Mouse (Mus musculus) neural tube, embryonic 13.5 days (tissue): ENCODE measurements around the gene Bmp8b. TPM values are rescaled to one million over a fixed set of nuclear protein-coding genes. Genes with fewer than 3 reads are reported as not detected.
A peak's percentile ranks its signal among the peaks of the same experiment; 100 is the strongest.
"Not testable (repeated sequence)": the region's sequence is repeated elsewhere in the genome, so short reads cannot be mapped to it uniquely, and the experiment has no call there.

ENCODE experiments used
- ATAC-seq: fragments of 200-750 bp; cut with Nextera tagmentation; 2 replicates; pipeline ENCODE4 v1.8.0; 2017; ENCODE audit warnings: low read depth, mild to moderate bottlenecking, moderate TSS enrichment, moderate library complexity
- H3K27ac ChIP-seq: fragments of 300-500 bp; sonication (generic); replicated peaks from 2 replicates; pipeline ENCODE4 v1.5.1; 2015; ENCODE audit warnings: moderate library complexity, mild to moderate bottlenecking, inconsistent platforms
- H3K27me3 ChIP-seq: fragments of 300-500 bp; sonication (generic); 2 replicates; pipeline ENCODE4 v1.6.1; 2015; ENCODE audit warnings: mild to moderate bottlenecking, inconsistent platforms
- H3K36me3 ChIP-seq: fragments of 300-500 bp; sonication (generic); 2 replicates; pipeline ENCODE4 v1.6.1; 2015; ENCODE audit warnings: mild to moderate bottlenecking, inconsistent platforms
- H3K4me1 ChIP-seq: fragments of 300-500 bp; sonication (generic); replicated peaks from 2 replicates; pipeline ENCODE4 v1.6.1; 2015; ENCODE audit warnings: inconsistent platforms
- H3K4me2 ChIP-seq: fragments of 300-500 bp; sonication (generic); 2 replicates; pipeline ENCODE4 v1.6.1; 2015; ENCODE audit warnings: inconsistent platforms, mild to moderate bottlenecking, moderate library complexity
- H3K4me3 ChIP-seq: fragments of 300-500 bp; sonication (generic); 2 replicates; pipeline ENCODE4 v1.5.1; 2015; ENCODE audit warnings: mild to moderate bottlenecking, inconsistent platforms
- H3K9ac ChIP-seq: fragments of 300-500 bp; sonication (generic); 2 replicates; pipeline ENCODE4 v1.6.1; 2015; ENCODE audit warnings: moderate library complexity, mild to moderate bottlenecking, inconsistent platforms
- H3K9me3 ChIP-seq: fragments of 300-500 bp; sonication (generic); 2 replicates; pipeline ENCODE4 v1.6.1; 2016; ENCODE audit warnings: inconsistent platforms
- WGBS: fragments of 180-500 bp; shearing (Covaris S2); methylation state at CpG from one replicate; pipeline ENCODE4 v1.1.7; 2015; 5-methylcytosine and 5-hydroxymethylcytosine counted together
- polyA plus RNA-seq: library from polyadenylated mRNA; unstranded; fragments of >200 nt; fragmentation: Nextera tagmentation; extraction: Ambion mirVana; gene quantifications from 2 replicates; pipeline ENCODE4 v1.2.1, GENCODE M21; 2015

Gene Bmp8b
- polyA plus RNA-seq, 1 experiment from 2014 or later, result 0.14 TPM

DNA sequence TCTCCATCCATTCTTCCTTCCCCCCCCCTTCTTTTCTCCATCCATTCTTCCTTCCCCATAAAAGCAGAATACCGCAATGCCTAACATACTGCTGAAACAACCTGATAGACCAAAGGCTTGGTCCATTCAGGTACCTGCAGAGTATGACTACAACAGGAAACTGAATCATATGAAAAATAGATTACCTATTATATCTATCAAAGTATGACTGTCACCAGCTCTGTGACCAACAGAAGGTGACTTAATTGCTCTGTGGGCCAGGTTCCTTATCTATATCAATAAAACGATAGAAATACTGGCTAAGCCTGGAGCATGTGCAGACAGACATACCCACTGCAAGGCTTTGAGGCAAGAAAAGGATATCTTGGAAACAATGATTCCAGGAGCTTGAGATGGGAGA lies 50.5 kb downstream of the Bmp8b start:
- 58% methylated on average over 2 of the region's 2 CpGs for WGBS
- Histone ChIP-seq H3K9me3 (no peaks in the 10 kb centered on the region), H3K27me3 (no peaks in the 10 kb centered on the region), H3K4me3 (no peak overlapping the region), H3K9ac (no peak overlapping the region), H3K4me2 (no peak overlapping the region), H3K36me3 (no peaks in the 10 kb centered on the region), H3K27ac (no peak overlapping the region), H3K4me1 (no peaks in the 10 kb centered on the region)
- no peak for ATAC-seq

DNA sequence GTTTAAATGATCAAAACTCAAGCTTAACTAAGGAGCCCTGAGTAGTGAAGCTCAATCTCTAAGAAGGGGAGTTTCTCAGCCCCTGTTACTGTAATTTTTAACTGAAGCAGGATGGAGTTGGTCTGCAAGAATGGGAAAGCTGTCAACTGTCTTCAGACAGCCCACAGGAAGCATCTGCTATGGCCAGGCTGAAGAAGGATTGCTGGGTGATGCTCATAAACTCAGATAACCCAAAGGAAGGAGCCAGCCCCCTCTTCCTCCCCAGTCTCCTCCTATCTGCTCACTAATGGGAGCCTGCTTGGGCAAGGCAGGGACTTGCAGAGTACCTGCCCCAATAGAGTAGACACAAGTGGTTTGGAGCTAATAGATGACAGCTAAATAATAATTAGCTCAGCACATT lies 50.9 kb downstream of the Bmp8b start:
- Histone ChIP-seq H3K27me3 (no peaks in the 10 kb centered on the region), H3K4me1 (no peaks in the 10 kb centered on the region), H3K9me3 (no peaks in the 10 kb centered on the region), H3K4me2 (no peak overlapping the region), H3K9ac (no peak overlapping the region), H3K4me3 (no peak overlapping the region), H3K36me3 (no peaks in the 10 kb centered on the region), H3K27ac (no peak overlapping the region)
- no peak for ATAC-seq

DNA sequence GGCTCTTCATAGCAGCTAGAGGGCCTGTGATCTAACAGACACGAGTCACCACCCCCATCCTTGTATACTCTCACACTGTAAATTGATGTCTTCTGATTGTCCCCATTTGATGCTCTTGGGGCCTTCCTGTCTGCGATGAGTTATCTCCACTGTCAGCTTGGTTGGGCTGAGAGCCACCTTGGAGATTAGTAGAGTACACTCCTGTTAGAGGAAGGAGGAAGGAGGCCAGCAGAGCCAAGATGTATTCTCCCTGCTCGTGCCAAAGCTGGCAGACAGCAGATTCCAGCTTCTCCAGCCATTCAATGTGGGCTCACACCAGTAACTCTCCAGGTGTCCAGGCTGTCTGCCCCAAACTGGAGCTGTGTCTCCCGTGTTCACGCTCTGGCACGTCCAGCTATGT lies 55.6 kb downstream of the Bmp8b start:
- no peak overlapping the region for H3K4me2 ChIP-seq
- no peaks in the 10 kb centered on the region for H3K9me3 ChIP-seq
- H3K27me3 ChIP-seq, result 0 out of 2 replicates have a peak, but pooled peaks cover 7% of the 10 kb centered on the region
- ATAC-seq, result no peak
- H3K9ac ChIP-seq, result no peak overlapping the region
- no peaks in the 10 kb centered on the region for H3K36me3 ChIP-seq
- WGBS, result 85% methylated on average over 6 of the region's 6 CpGs
- H3K27ac ChIP-seq, result no peak overlapping the region
- H3K4me3 ChIP-seq, result no peak overlapping the region
- H3K4me1 ChIP-seq, result peaks cover 9% of the 10 kb centered on the region

DNA sequence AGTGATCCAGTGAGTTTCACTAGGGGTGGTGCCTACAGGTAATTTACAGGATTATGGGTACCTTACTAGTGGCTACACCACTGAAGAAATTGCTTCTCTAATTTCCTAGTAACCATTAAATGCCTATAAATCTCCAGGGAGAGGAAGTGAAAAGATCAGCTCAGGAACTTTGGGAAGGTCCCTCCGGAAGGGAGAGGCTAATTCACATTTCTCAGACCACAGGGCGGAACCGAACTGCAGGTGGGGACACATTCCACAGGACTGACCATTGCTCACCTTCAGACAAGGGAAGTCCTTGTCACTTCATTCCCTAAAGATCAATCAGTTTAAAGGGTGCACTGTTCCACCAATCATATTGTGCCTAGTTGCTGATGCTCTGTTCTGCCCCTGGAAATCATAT lies 56.3 kb downstream of the Bmp8b start:
- not testable (repeated sequence) for ATAC-seq, H3K4me1 ChIP-seq, H3K27ac ChIP-seq, H3K9ac ChIP-seq, H3K4me3 ChIP-seq, H3K27me3 ChIP-seq, H3K36me3 ChIP-seq, H3K9me3 ChIP-seq, H3K4me2 ChIP-seq
- 67% methylated on average over 3 of the region's 3 CpGs for WGBS

DNA sequence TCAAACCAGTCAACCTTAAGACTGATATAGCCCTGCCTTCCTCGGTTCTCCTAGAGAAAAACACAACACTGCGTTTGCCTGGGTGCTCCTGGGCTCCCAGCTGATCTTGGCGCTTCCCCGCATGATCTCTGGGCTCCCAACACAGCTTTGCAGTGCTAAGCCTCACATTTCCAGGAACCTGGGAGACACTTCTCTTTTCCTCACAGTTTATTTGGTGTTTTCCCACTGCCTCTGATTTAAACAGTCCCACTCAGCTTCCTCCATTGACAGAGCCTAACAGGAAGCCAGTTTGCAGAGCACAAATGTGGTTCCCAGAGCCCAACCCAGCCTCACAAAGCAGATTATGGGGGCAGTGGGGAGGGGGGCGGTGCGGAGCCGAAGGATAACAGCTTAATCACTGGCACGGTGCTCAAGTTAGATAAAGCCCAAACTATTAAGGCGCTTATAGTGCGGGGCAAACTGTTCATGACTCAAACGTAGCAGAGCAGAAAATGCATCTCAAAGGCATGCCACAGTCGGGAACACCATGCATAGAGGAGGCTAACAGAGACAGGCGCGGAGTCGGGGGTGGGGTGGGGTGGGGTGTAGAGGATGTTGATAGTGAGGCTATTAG lies 57.4 kb downstream of the Bmp8b start:
- H3K9ac ChIP-seq, result no peak overlapping the region
- H3K27me3 ChIP-seq, result 0 out of 2 replicates have a peak, but pooled peaks cover 7% of the 10 kb centered on the region
- no peak overlapping the region for H3K27ac ChIP-seq
- H3K9me3 ChIP-seq, result no peaks in the 10 kb centered on the region
- H3K4me1 ChIP-seq, result peaks cover 9% of the 10 kb centered on the region
- no peak for ATAC-seq
- WGBS, result 14% methylated on average over 15 of the region's 15 CpGs
- H3K4me2 ChIP-seq, result peak overlapping the region; percentile 36
- H3K4me3 ChIP-seq, result no peak overlapping the region
- no peaks in the 10 kb centered on the region for H3K36me3 ChIP-seq

DNA sequence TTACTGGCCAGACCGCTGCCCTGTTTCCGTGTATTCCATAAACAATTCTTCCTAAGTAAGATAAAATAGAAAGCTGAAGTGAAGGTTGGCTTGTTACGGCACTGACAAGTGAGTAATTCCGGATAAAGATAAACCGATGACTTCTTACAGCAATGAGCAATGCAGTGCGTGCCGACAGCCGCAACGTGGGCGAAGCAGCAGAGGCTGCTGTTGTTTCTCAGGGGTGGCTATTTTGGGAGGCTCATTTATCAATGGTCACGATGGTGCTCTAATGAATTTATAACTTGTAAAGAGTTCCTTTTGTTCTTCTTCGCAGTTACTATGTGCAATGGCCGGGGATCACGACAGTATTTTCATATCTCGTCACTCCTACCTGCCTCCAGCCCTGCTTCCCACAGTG lies 59.2 kb downstream of the Bmp8b start:
- ATAC-seq, result no peak
- Histone ChIP-seq H3K4me1 (peaks cover 9% of the 10 kb centered on the region), H3K27ac (no peak overlapping the region), H3K27me3 (0 out of 2 replicates have a peak, but pooled peaks cover 7% of the 10 kb centered on the region), H3K9me3 (0 out of 2 replicates have a peak, but pooled peaks cover 2% of the 10 kb centered on the region), H3K9ac (no peak overlapping the region), H3K36me3 (no peaks in the 10 kb centered on the region), H3K4me3 (no peak overlapping the region), H3K4me2 (no peak overlapping the region)
- WGBS, result 75% methylated on average over 15 of the region's 15 CpGs

DNA sequence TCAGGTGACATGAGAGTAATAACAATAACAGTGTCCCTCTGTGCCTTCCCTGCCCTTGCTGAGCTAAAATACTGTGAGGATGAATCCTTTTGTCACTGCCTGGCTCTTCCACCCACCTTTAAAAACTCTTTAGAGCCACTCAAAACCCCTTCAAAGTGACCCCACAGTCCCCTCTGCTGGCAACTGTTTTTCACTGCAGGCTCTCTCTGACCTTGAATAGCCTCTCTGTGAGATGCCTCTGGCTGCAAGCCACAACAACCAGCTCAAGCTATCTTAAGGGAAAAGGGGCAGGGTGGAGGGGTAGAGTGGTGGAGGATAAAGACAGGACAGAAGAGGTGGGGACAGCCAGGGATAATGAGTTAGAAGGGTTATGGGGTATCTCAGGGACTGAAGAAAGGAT lies 66.8 kb downstream of the Bmp8b start:
- Histone ChIP-seq H3K4me2 (no peak overlapping the region), H3K9me3 (0 out of 2 replicates have a peak, but pooled peaks cover 8% of the 10 kb centered on the region), H3K4me1 (no peaks in the 10 kb centered on the region), H3K27ac (no peak overlapping the region), H3K9ac (no peak overlapping the region), H3K4me3 (no peak overlapping the region), H3K36me3 (no peaks in the 10 kb centered on the region), H3K27me3 (peaks cover 14% of the 10 kb centered on the region)
- ATAC-seq, result no peak

Other genes with a start within 250 kb of the Bmp8b start
- 69.2 and 75.5 TPM in 2 replicates for gene Cap1, start 219.1 kb upstream of the Bmp8b start, polyA plus RNA-seq
- 30.2 and 30.3 TPM in 2 replicates for gene Mfsd2a, start 144.0 kb upstream of the Bmp8b start, polyA plus RNA-seq
- gene Mycl, start 109.5 kb upstream of the Bmp8b start, polyA plus RNA-seq, result 59.6 and 61.3 TPM in 2 replicates
- gene Trit1, start 88.6 kb upstream of the Bmp8b start, polyA plus RNA-seq, result 23.0 and 27.2 TPM in 2 replicates
- gene Oxct2b, start 11.1 kb downstream of the Bmp8b start, polyA plus RNA-seq, result 0.45 TPM in 1 of 2 replicates, not detected in the other
- gene Ppie, start 34.8 kb downstream of the Bmp8b start, polyA plus RNA-seq, result 61.8 and 62.7 TPM in 2 replicates
- gene Hpcal4, start 78.1 kb downstream of the Bmp8b start, polyA plus RNA-seq, result 10.4 and 11.2 TPM in 2 replicates
- not detected in 2 replicates for gene Nt5c1a, start 96.3 kb downstream of the Bmp8b start, polyA plus RNA-seq
- gene Heyl, start 128.4 kb downstream of the Bmp8b start, polyA plus RNA-seq, result 13.6 and 13.9 TPM in 2 replicates
- gene Pabpc4, start 157.2 kb downstream of the Bmp8b start, polyA plus RNA-seq, result 24.2 and 25.0 TPM in 2 replicates
- gene Oxct2a, start 218.5 kb downstream of the Bmp8b start, polyA plus RNA-seq, result not detected in 2 replicates
- gene Bmp8a, start 238.1 kb downstream of the Bmp8b start, polyA plus RNA-seq, result 0.28 and 0.33 TPM in 2 replicates